Mouse (Mus musculus) fat pad, adult 2 months (tissue): Measurements from ENCODE around the gene Hoxd8.

Experiments
- DNase-seq: peaks from one replicate; pipeline ENCODE4 v3.0.0-alpha.2; 2011; ENCODE audit warnings: low read depth, low spot score; ENCODE audit errors: extremely low read depth

Hoxd8 gene

DNA sequence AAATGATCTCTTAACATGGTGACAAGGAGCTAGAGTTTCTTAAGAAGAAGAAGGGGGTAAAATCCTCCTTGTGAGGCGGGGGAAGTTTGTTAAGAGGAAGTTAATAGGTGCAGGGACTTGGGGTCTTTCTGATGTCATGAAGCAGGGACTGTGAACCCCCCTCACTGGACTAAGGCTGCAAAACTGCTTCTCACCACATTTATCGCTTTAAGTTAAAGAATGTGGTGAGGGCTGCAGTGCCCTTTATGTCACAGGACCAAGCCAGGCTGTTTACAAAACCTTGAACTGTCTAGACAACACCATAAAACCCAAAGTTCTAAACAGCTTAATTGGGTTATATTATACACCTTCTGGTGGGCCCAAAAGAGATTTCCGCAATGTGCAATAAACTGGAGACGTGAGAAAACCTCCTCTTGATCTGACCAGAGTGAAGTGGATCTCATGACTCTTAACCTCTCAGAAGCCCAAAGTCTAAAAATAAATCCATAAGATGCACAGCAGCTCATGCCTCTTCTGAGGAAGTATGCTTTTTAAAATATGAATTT, 19.3 kb upstream of the Hoxd8 start:
- DNase-seq: no peak

DNA sequence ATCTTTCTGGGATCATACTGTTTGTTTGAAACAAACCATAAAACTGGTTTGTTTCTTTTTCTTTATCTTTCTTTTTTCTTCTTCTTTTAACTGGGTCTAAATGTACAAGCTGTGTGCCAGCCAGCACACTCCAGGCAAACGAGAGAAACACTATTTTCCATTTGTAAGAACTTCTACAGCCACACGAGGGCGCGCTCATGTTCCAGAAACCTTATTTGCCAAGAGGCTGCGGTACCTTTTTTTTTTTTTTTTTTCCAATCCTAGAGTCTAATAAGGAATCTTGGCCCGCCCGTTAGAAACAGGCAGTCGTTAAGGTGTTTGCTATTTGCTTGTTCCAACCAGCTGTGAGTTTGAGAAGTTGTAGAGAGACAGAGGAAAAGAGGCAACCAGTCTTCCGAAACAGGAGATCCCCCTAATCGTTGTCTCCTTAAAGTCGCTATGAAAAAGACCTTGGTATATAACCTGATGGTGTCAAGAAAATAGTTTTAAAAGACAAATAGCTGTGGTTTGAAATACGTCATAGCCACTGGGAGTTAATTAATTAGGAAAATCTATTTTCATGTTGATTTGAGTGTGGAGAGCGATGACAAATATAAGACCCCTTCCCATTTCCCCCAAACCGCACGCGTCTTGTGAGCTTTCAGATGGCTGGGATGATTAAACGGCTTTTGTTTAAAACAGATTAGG, 18.0 kb upstream of the Hoxd8 start:
- no peak for DNase-seq

DNA sequence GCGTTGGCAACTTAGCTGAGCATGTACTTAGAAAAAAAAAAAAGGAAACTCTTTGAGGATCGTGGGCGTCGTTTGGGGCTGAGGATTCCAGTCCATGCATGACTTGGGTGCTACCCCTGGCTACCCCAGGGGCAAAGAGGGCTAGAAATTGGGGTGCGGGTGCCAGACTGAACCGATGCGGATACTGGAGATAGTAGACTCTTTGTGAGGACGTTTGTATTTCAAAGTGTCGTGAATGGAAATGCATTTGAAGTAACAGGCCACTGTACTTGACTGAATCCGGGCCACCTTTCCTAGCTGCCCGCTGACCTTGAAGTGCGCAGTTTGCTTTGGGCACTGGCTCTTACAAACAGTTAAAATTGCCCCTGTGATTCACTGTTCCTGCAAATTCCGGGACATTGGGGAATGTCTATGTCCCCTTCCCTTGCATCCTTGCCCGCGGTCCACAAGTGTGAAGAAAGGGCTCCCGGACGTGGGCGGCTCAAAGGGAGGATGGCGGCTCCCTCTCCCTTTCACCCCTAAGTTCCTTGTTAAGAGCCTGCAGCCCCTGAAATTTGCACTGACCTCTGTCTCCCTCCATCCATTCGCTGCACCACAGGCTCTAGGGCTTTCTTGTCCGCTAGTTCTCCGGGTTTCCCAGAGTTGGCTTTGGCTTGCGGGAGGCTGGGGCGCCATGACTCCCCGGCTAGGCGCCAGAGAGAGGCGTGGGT, 17.3 kb upstream of the Hoxd8 start:
- no peak for DNase-seq

DNA sequence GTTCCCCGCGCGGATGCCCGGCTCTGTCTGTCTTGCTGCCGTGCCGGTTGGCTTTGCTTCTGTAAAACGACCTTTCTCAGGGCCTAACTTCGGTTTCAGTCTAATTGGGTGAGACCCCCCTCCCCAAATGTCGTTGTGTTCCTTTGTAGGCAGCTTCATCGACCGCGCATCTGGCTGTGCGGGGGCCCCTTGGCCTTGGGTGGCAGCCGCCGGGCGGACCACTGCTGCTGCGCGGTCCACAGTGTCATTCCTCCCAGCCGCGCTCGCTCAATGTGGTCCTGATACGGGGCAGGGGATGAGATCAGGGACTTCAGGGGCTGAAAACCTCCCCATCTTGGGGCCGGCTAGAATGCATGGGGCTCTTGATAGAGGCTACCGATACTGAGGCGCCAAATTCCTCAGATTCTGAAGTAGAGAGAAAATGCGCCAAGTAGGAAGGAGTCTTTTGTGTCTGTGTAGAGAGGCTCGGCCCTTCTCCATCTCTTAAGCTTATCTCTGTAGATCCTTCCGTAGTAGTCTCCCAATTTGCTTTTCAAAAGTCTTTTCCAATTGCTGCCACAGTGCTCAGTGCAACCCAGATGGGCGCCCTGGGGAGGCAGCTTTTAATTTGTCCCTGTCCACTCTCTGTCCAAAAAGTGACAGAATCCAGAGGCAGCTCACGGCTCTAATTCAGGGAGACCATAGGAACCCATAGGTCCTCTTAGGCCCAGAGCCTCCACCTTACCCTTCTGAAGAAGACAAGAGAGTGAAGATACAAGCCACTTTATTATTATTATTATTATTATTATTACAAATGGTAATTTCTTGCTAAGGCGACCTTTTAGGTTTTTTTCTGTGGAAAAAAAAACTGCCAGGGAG, 16.5 kb upstream of the Hoxd8 start:
- DNase-seq: no peak

DNA sequence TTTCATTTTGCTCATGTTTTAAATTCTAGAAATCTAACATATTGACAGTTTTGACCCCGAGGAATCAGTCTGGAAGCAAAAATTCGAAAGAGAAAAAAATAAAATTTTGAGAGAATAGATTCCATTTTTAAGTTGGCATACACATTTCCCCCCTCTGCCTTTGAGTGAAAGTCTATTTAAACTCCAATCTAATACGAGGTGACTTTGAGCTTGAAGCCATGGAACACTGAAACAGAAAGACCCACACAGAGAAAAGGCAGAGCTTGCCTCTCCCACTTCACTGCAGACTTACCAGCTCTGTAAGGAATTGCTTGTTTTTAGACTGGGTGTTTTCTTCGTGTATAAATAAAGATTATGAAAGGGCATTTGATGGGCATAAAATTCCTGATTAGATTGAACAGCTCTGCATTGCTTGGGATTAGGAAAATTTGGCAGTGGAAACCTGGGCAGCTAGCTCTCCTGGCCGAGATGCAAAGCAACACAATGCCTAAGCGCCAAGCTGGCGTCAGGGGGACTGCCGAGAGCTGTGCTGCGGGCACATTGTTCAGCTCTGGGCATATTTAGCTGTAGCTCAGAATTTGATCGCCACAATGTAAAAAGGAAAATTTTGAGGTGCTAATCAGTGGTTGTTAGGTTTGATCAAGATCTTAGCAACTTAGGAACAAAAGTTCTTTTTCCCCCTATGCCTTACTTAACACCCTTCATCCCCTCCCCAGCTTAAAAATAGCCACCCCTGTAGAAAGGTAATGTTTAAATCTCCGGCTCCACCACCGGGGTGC, 15.4 kb upstream of the Hoxd8 start:
- no peak for DNase-seq

DNA sequence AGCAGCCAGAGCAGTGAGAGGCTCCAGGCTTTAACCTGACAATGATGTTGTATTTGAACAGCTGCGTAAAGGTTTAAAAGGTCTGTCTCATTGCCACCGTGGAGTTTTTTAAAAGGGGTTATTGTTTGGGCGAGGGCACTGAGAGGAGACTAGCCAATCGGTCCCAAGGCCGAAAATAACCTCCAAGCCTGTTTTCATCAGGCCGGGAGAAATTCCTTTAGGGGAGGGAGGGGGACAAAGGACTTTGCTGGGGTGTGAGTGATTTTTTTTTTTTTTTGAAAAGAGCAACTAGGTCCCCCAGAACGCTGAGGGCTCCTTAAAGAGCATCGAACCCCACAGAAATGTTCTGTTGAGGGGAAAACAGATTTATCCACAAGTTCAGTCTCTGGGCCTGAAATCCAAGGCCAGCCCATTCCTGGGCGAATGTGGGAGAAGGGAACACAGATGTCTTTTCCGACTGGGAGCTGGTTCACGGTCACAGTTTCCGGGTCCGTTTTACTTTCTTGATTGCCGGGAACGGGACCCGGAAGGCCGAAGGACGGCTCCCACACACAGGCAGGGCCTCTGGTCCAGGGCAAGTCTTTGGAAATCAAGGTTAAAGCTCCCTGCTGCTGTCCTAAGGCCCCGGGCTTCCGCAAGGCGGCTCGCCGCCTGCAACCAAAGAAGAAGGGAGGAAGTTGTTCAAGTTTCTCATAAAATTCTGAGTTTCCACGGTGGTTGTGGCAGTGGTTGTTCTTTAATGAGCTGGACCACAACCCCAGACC, 14.7 kb upstream of the Hoxd8 start:
- no peak for DNase-seq

DNA sequence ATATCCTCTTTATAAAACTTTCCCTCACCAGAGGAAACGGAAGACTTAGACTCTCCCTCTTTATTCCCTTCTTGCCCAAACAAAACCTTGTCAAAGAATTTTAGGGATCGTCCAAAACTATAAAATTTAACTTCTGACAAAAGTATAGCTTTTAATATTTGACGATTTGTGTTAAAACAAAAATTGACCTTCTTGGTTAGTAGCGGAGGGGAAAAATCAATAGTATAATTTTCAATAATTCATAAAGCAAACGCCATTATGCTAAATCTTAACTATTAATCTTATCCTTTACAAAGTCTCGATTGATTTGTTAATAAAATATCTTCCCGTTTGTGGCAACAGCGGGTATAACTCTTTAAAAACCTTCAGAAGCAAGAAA, 14.1 kb upstream of the Hoxd8 start:
- DNase-seq: no peak

DNA sequence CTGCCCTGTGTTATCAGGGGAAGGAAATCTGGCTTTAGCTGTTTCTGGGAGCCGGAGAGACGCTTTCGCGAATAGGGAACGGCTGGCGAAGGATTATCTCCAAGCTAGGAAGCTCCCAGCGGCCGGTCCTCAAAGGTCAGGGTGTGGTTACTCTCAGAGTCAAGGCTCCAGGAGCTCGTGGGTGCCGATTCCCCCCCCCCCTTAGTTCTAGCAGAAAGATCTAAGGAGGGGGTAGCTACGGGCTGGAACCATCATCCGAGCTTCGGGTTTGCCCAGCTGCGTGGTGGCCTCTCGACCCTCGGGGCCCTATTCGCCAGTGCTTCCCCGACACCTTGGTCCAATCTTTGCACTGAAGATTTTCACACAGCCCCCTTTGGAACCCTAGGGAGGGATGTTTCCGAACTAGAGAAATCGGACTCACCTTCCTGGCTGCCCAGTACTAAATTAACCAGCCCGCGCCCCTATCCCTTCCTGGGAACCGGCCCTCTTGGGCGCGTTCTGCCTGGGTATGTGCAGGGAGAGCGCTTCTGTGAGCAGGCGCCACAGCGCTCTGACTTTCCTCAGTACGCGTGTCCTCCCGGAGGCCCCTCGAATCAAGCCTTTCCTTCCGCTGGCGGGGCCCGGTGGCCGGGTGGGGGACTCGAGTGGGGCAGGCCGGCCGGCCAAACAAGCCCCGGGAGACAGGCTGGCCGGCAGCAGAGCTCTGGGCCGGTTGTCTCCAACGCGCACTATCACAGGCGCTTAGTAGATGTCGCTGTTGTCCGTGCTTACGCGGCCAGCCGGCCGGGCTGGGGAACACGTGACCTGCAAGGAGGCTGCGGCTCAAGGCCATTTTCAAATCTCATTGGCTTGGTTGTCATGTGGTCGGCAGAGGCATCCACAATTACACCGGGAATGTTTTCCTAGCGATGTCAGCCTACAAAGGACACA, 13.1 kb upstream of the Hoxd8 start, which contains the start of gene Hoxd10:
Gene Hoxd10 (plus strand): TSS at position 903 of the 930 bp plus-strand sequence.
- DNase-seq: no peak

DNA sequence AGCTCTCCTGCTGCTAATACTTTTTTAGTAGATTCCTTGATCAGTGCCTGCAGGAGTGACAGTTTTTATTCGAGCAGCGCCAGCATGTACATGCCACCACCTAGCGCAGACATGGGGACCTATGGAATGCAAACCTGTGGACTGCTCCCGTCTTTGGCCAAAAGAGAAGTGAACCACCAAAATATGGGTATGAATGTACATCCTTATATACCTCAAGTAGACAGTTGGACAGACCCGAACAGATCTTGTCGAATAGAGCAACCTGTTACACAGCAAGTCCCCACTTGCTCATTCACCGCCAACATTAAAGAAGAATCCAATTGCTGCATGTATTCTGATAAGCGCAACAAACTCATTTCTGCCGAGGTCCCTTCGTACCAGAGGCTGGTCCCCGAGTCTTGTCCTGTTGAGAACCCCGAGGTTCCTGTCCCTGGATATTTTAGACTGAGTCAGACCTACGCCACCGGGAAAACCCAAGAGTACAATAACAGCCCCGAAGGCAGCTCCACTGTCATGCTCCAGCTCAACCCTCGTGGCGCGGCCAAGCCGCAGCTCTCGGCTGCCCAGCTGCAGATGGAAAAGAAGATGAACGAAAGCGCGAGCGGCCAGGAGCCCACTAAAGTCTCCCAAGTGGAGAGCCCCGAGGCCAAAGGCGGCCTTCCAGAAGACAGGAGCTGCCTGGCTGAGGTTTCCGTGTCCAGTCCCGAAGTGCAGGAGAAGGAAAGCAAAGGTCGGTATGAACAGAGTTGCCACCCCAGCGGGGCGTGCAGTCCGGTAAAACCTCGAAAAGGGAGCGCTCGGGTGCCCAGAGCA, 12.2 kb upstream of the Hoxd8 start:
- no peak for DNase-seq

DNA sequence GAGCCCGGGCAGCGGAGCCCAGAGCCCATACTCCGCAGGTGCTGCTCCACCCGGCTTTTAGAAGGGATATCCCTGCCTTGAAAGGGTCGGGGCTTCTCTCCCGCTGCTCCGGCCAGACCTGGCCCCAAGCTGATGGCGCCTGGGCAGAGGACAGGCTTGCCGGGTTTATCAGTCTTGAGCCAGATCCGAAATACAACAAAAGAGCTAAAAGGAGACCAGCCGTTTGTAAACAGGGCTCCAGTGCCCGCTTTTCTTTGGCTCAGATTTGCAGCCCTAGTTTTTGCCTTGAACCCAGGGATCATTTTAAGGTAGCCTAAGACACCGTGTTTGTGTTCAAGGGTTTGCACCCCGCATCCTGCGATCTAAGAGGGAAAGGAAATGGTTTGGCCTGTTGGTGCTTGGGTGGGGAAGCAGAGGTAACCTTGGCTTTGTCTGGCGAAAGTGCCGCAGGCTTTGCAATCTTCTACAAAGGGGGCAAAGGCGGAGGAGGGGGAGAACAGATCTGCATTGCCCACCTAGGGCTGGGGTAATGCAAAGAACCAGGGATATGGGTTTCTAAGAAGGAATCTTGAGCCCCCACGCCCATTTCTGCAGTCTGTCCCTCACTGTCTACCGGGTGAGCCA, 11.5 kb upstream of the Hoxd8 start:
- no peak for DNase-seq

DNA sequence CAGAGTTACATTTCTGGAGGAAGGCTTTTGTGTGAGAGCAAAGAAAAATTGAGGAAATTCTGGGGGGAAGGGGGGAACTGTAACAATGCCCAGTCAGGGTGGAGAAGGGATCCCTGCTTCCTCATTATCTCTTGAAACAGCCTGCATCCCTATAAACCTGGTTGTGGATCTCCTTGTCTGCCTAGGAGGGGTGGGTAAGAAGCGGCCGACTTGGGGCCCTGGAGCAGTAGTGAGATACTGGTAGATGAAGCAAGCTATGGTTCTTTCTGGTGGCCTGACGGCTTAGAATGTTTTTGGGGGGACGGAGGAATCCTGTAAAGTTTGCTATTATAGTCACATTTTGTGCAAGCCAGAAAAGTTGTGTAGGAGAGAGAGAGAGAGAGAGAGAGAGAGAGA, 11.0 kb upstream of the Hoxd8 start:
- no peak for DNase-seq

DNA sequence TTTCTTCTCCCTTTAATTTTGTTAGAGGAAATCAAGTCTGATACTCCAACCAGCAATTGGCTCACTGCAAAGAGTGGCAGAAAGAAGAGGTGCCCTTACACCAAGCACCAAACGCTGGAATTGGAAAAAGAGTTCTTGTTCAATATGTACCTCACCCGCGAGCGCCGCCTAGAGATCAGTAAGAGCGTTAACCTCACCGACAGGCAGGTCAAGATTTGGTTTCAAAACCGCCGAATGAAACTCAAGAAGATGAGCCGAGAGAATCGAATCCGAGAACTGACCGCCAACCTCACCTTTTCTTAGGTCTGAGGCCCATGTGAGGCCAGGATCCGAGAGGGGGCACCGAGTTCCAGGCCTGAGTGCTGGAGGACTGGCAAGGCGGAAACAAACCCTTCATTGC, 10.3 kb upstream of the Hoxd8 start:
- DNase-seq: no peak

DNA sequence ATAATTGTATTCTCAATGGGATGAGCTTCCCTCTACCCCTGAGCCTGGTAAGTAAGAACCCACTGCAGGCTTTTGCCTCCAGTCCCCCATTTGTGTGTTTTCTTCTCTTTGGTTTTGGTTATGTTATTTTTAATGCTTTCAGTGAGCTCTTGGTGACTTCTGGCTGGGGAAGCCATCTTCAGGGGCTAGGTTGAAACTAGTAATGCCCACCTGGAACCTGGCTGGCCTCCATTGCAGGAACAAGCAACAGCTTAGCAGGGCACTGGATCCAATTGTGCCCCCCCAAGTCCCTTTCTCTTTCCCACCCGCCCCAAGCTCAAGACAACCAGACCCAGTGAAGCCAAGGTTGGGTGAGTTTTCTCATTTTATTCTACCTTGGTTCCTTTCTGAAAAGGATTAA, 9.0 kb upstream of the Hoxd8 start:
- no peak for DNase-seq

DNA sequence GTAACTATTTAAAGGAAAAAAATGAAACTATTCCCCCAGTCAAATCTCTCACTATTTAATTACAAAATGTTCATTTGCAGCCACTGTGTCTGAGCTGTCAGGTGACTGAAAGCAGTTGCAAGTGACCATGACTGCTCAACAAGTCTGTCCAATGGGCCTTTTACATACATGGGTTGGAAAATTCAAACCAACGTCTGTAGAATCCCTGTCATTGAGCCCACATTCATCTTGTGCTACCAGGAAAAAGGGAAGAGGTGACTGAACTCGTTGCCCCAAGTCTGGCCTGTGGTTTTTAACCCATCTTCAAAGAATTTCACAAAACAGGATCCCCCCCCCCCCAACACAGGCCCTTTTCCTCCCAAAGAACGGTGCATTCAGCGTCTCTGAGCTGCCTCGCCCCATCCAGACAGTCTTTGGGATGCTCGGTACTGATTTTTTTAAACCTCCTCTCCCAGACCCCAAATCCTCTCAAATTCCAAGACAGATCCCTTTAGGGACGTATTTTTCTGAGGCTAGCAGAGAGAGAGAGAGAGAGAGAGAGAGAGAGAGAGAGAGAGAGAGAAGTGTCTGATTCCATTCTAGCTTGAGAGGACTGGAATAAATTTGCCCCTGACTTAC, 8.5 kb upstream of the Hoxd8 start:
- DNase-seq: no peak

DNA sequence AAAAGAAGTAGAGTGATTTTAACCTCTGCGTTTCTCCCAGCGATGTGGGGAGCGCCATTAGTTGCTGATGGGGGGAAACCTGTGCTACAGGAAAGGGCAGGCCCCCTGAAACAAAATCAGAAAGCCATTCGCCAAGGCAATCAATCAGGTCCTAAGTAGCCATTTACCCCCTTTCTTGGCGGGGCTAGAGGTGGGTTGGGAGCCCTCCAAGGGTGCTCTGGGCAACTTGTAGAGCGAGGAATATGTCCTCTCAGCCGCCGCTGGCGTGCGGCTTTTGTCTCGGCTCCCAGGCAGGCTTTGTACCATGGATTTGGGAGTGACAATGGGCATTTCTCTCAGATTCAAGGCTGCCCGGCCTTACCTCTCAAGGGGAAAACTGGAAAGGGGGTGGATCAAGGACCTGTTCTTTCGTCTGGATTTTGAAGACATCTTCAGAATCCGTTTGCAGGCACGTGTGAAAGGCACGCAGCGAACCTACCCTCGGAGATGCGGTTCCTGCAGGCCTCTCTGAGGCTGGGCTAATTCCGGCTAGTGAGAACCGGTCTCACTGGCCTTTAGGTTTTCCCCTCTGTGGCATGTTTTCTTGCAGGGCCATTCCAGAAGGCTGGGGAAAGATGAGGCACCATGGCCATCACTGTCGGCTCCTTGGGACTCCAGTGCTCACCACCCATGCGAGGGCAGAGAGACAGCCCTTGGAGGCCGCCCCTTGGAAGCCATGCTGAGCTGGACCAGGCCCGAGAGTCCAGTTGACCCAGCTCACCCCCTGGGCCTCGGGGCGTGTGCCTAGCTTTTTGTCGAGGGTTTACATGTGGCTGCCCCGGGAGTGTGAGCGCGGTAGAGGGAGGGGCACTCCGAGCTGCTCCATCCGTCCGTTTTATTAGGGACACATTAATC, 7.7 kb upstream of the Hoxd8 start:
- no peak for DNase-seq

DNA sequence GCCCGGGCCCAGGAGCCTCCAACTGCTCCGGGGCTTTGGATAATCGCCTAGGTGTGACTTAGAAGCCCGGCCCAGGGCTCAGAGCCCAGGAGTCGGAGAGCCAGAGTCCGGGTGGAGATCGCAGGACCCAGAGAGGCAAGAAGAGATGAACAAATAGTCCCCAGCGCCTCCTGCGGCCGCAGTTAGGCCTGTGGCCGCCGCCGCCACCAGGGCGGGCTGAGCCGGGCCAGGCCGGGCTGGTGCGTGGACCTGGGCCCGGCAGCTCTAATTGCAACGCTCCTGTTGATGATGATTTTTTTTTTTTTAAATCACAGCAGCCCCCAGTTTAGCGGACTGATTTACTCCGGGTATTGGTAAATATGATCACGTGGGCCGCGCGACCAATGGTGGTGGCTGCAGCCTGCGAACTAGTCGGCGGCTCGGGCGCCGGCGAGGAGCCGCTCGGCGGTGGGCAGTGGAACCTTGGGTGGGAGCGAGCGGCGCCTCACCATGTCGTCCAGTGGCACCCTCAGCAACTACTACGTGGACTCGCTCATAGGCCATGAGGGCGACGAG, 6.8 kb upstream of the Hoxd8 start, which contains the start of gene Hoxd9:
Gene Hoxd9 (plus strand): TSS at position 161 of the 555 bp plus-strand sequence.
- DNase-seq: no peak
